Comparison of ENCODE assay signal across 12 mouse cellular contexts in the genomic region with DNA sequence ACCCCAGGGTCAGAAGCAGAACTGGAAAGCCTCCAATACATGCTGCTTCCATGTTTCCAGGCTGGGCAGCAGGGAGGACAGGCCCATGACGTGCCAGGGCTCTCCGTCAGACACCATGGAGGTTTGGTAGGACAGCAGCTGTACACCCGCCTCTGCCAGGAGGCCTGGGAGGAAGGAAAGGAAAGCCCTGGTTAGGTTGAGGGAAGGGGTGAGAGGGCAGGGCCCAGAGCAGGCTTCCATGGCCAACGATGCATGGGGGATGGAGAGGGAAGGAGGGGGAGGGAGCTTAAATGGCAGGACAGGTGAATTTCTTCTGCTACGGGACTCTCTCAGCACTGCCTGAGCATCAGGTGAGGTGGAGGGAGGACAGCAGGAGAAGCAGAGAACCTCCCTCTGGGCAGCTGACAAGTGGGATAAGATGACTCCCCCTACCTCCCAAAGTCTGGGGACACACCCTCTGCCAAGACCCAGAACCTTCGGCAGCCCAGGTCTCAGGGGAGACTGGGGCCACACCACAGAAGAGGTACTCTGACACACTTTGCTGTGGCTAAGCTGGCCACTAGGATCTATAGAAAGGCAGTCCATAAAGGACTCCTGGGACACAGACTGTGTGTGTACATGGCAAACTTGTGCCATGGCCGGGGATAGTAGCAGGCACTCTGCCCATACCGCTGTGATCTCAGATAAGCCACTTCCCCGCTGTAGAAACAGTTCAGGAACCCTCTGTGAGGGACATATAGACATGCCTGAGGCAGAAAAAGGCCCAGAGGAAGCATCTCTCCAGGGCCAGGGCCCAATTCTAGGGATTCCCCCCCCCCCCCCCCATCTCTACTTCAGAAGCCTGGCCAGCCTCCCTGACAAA. TPM values are rescaled to one million over a fixed set of nuclear protein-coding genes. Genes with fewer than 3 reads are reported as not detected.
A peak's percentile ranks its signal among the peaks of the same experiment; 100 is the strongest.
DNase-seq lines count a peak whose midpoint lies in the region; ATAC-seq and TF ChIP-seq lines count a peak whose summit lies in the region.
"Had no signal": no experiment of that assay in that cellular context is flagged by ENCODE, and none has a peak within 500 bp of the region (broad histone marks: within the 10 kb centered on the region; RNA-seq: fewer than 3 reads in every experiment).

No protein-coding gene starts in this region.

- no peak overlapping the region for H3K27ac ChIP-seq in liver, adult 2 months (replicated peaks; ENCODE audit: insufficient read depth, low read depth, low read length)
- no peak overlapping the region for H3K27ac ChIP-seq in hindbrain, embryonic 16.5 days (ENCODE audit: low read depth, low read length)
- no peak overlapping the region for H3K27ac ChIP-seq in midbrain, postnatal 0 days (ENCODE audit: low read depth, low read length)
- H3K27ac ChIP-seq: embryonic facial prominence, embryonic 15.5 days; heart, embryonic 10.5 days; hindbrain, embryonic 15.5 days had no signal

- no peak for TF ChIP-seq CTCF in liver, adult 2 months (IDR thresholded peaks at IDR 0.05; ENCODE audit: low read depth, low read length)
- no peak for TF ChIP-seq CTCF in midbrain, postnatal 0 days (IDR thresholded peaks at IDR 0.05)

- H3K4me2 ChIP-seq in hindbrain, embryonic 16.5 days (ENCODE audit: low read length) = no peak overlapping the region
- no peak overlapping the region for H3K4me2 ChIP-seq in midbrain, postnatal 0 days (ENCODE audit: low read depth, low read length, poor library complexity, severe bottlenecking)
- H3K4me2 ChIP-seq: embryonic facial prominence, embryonic 15.5 days; hindbrain, embryonic 15.5 days had no signal

- TF ChIP-seq POLR2A in liver, adult 2 months (IDR thresholded peaks at IDR 0.05; ENCODE audit: extremely low read depth, insufficient read depth, low read length) = no peak

- no peaks in the 10 kb centered on the region for H3K4me1 ChIP-seq in liver, adult 2 months (ENCODE audit: control insufficient read depth, insufficient read depth, low read length)
- peaks cover 4% of the 10 kb centered on the region; the same call in 1 of the 2 replicates for H3K4me1 ChIP-seq in hindbrain, embryonic 16.5 days (ENCODE audit: control insufficient read depth, insufficient read depth, low read depth, low read length)
- H3K4me1 ChIP-seq in midbrain, postnatal 0 days (ENCODE audit: insufficient read depth, low read length) = no peaks in the 10 kb centered on the region

- peak; percentile 21; the same call in 1 of the 2 replicates for ATAC-seq in hindbrain, embryonic 16.5 days
- peak; percentile 6; the same call in 1 of the 2 replicates for ATAC-seq in midbrain, postnatal 0 days (ENCODE audit: low FRiP score)

- H3K9ac ChIP-seq in liver, adult 2 months (ENCODE audit: low read depth, low read length) = no peak overlapping the region
- H3K9ac ChIP-seq in hindbrain, embryonic 16.5 days (ENCODE audit: low read depth, low read length) = no peak overlapping the region
- H3K9ac ChIP-seq in midbrain, postnatal 0 days (replicated peaks; ENCODE audit: low read length, poor library complexity, severe bottlenecking) = no peak overlapping the region
- H3K9ac ChIP-seq: embryonic facial prominence, embryonic 15.5 days; hindbrain, embryonic 15.5 days had no signal

- H3K36me3 ChIP-seq in liver, adult 2 months (ENCODE audit: control insufficient read depth, insufficient read depth, low read length) = peaks cover 10% of the 10 kb centered on the region
- H3K36me3 ChIP-seq in hindbrain, embryonic 16.5 days (ENCODE audit: control insufficient read depth, insufficient read depth, low read length) = no peaks in the 10 kb centered on the region
- H3K36me3 ChIP-seq in midbrain, postnatal 0 days (ENCODE audit: insufficient read depth, low read length) = no peaks in the 10 kb centered on the region
- H3K36me3 ChIP-seq: G1E; hindbrain, embryonic 15.5 days had no signal

- peak; percentile 27 to 32 for DNase-seq in cerebellum, postnatal 14 days
- DNase-seq in cerebellum, adult 9-10 months = no peak
- DNase-seq in liver, adult 2 months (ENCODE audit: extremely low read depth, low read depth, low spot score) = peak; percentile 10
- DNase-seq in liver = no peak
- DNase-seq in midbrain, postnatal 0 days (ENCODE audit: low spot score) = no peak
- DNase-seq in left cerebral cortex, postnatal 4 days = no peak
- DNase-seq in lung, postnatal 36 days = no peak

- WGBS in liver, adult 2 months = 46% methylated on average over 9 of the region's 9 CpGs
- 75% methylated on average over 9 of the region's 9 CpGs for WGBS in hindbrain, embryonic 16.5 days
- 63% methylated on average over 9 of the region's 9 CpGs for WGBS in midbrain, postnatal 0 days

- no peaks in the 10 kb centered on the region for H3K9me3 ChIP-seq in hindbrain, embryonic 16.5 days (ENCODE audit: control insufficient read depth, low read length)
- H3K9me3 ChIP-seq in midbrain, postnatal 0 days (ENCODE audit: low read length) = no peaks in the 10 kb centered on the region
- H3K9me3 ChIP-seq: embryonic facial prominence, embryonic 15.5 days; heart, embryonic 10.5 days; hindbrain, embryonic 15.5 days had no signal

- H3K27me3 ChIP-seq in liver, adult 2 months (ENCODE audit: control insufficient read depth, insufficient read depth, low read length) = no peaks in the 10 kb centered on the region
- no peaks in the 10 kb centered on the region for H3K27me3 ChIP-seq in hindbrain, embryonic 16.5 days (replicated peaks; ENCODE audit: control insufficient read depth, insufficient read depth, low read length)
- H3K27me3 ChIP-seq in midbrain, postnatal 0 days (ENCODE audit: insufficient read depth, low read length) = no peaks in the 10 kb centered on the region
- H3K27me3 ChIP-seq: embryonic facial prominence, embryonic 15.5 days; hindbrain, embryonic 15.5 days had no signal

- intact Hi-C loops in left cerebral cortex, postnatal 4 days (cut with DNase I) = loop anchor here (5.0 to 10.0 kb wide), 2 partner anchors 86 to 379 kb away; no protein-coding TSS in a partner anchor

- H3K4me3 ChIP-seq in liver, adult 2 months (ENCODE audit: insufficient read depth, low read depth, low read length) = no peak overlapping the region
- H3K4me3 ChIP-seq in hindbrain, embryonic 16.5 days (ENCODE audit: low read length) = no peak overlapping the region
- no peak overlapping the region for H3K4me3 ChIP-seq in midbrain, postnatal 0 days (ENCODE audit: low read depth, low read length)
- H3K4me3 ChIP-seq: embryonic facial prominence, embryonic 15.5 days; heart, embryonic 10.5 days; hindbrain, embryonic 15.5 days had no signal

- H3K79me2 ChIP-seq in liver, adult 2 months (ENCODE audit: control insufficient read depth, insufficient read depth, low read length) = no peaks in the 10 kb centered on the region

RNA-seq across cellular contexts. Expression of gene Phgdh, which starts 26.3 kb away (rescaled TPM):
- 0.92 and 3.2 TPM in 2 replicates for total RNA-seq in liver, adult 2 months (2014; rRNA removed)
- polyA plus RNA-seq in liver, adult 2 months (2012; rRNA removed) = 0.39 and 0.48 TPM in 2 replicates
- polyA plus RNA-seq in hindbrain, embryonic 16.5 days (2015; fragmentation: Nextera tagmentation; extraction: Ambion mirVana) = 197 and 219 TPM in 2 replicates
- 182 and 206 TPM in 2 replicates for total RNA-seq in midbrain, postnatal 0 days (2014; rRNA removed)
- 148 and 171 TPM in 2 replicates for polyA plus RNA-seq in midbrain, postnatal 0 days (2015; fragmentation: Nextera tagmentation; extraction: Ambion mirVana)
- total RNA-seq in left cerebral cortex, postnatal 4 days (2021) = 10 to 100 TPM; 53.5 to 55.0 TPM
- total RNA-seq: G1E had no signal
- polyA plus RNA-seq: G1E had no signal

RNA-seq across cellular contexts. Expression of gene Hmgcs2, which starts 33.3 kb away (rescaled TPM):
- total RNA-seq in liver, adult 2 months (2014; rRNA removed) = 687 and 765 TPM in 2 replicates
- 1,077 and 1,098 TPM in 2 replicates for polyA plus RNA-seq in liver, adult 2 months (2012; rRNA removed)
- 24.8 and 29.7 TPM in 2 replicates for polyA plus RNA-seq in hindbrain, embryonic 16.5 days (2015; fragmentation: Nextera tagmentation; extraction: Ambion mirVana)
- 22.3 and 24.8 TPM in 2 replicates for total RNA-seq in midbrain, postnatal 0 days (2014; rRNA removed)
- 36.3 and 40.4 TPM in 2 replicates for polyA plus RNA-seq in midbrain, postnatal 0 days (2015; fragmentation: Nextera tagmentation; extraction: Ambion mirVana)
- total RNA-seq in left cerebral cortex, postnatal 4 days (2021) = 10 to 100 TPM; 14.7 to 18.4 TPM
- total RNA-seq: G1E had no signal
- polyA plus RNA-seq: G1E had no signal

Comparison
In these comparisons a context has a peak if more than half of its experiments do, and no peak if none do; other contexts are left out.
1. DNase-seq: peak in cerebellum, postnatal 14 days (2 of 2) and liver, adult 2 months (single experiment); none in cerebellum, adult 9-10 months (single experiment), liver (single experiment), midbrain, postnatal 0 days (single experiment), left cerebral cortex, postnatal 4 days (single experiment) and lung, postnatal 36 days (single experiment).
2. RNA of gene Phgdh, which starts 26.3 kb away (total RNA-seq): 182 to 206 TPM in midbrain, postnatal 0 days and 53.5 to 55.0 TPM in left cerebral cortex, postnatal 4 days; 0.92 to 3.2 TPM in liver, adult 2 months; every median in the first group is over 10 times any median in the second.
3. RNA of gene Hmgcs2, which starts 33.3 kb away (total RNA-seq): 687 to 765 TPM in liver, adult 2 months; 22.3 to 24.8 TPM in midbrain, postnatal 0 days and 14.7 to 18.4 TPM in left cerebral cortex, postnatal 4 days; every median in the first group is over 10 times any median in the second.